Mouse (Mus musculus): ENCODE measurements around the gene Nell1. TPM values are rescaled to one million over a fixed set of nuclear protein-coding genes. Genes with fewer than 3 reads are reported as not detected.

Nell1 gene
- total RNA-seq, 2 experiments from 2014 or later: not detected

DNA sequence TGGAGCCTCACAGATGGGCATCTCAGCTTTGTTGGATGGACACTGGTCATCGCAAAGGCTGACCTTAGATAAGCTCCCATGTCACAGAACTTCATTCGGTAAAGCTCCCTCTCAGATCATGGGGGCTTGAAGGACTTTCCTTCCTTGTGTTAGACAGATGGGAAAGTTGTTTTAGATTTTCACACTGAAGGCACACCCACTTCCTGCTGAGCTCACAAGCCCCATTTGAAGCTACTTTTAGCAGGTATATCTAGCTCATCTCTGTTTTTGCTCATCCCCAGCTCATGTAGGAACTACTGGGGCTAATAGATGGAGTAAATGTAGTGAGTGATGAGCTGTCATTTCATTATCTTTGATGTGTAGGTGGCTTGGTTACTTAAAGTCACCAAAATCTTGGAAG is 252.0 kb downstream of the Nell1 start:
- no peak for DNase-seq (ENCODE audit: low spot score)
- intact Hi-C loops (cut with DNase I): no loop called here

DNA sequence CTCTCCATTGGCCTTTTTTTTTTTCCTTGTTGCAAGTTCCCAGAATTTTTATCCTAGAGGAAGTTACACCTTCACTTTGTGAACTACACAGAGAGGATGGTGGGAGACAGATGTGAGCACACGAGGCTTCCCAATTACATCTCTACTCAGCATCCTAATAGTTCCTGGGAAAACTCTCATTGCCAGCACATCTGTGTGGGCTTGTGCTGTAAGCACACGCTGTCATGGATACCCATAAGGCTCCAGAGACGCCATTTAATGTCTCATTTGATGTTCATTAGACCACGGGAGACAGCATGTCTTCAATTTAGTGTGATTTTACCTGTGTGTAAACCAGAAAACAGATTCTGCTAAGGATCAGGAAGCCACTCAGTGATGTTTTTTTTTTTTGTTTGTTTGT is 253.6 kb downstream of the Nell1 start:
- no peak for DNase-seq (ENCODE audit: low spot score)
- intact Hi-C loops (cut with DNase I): no loop called here

DNA sequence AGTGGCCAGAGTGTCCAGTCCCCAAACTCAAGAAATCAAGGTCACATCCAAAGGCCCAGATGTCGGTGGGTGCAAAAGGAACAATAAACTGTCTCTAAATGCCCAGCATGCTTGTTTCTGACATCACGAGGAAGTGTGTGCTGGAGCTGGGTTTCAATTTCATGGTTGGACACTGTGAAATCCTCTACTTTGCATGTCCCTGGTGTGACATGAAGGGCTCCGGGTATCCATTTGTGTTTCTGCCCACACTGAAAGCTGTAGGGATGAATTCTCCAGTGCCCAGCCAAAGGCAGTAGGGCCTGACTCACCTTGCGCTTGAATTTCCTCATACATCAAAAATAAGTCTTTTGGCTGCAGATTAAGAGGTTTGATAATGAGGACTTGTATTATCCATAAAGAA is 266.5 kb downstream of the Nell1 start:
- intact Hi-C loops (cut with DNase I): no loop called here
- no peak for DNase-seq (ENCODE audit: low spot score)

DNA sequence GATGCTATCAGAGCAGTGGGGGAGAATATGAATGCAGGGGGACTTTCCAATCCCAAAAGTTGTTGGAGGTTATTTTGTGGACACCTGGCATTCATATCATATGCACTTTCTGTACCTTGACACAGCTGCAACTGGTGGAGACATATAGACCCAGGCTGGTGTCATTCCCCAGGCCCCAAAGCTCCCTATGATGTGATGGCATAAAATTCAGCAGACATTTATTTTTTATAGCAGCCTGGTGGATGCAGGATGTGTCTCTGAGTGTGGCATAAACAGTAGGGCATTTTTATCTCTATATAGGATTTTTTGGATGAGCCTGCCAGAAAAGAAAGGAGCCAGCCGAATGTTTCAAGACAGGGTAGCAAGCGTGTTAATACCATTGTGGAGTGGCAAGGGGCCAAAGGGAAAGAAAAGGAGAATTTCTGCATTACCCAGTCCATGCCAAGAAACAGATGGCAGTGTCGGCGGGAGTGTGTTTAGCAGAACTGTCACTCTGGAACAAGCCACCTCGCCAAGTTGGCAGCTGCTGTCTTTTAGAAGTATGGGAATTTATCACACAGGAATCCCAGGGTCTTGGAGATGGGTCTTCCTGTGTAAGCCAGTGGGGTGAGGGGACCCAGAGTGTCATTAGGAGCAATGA is 267.1 kb downstream of the Nell1 start:
- intact Hi-C loops (cut with DNase I): no loop called here
- DNase-seq (ENCODE audit: low spot score): no peak

DNA sequence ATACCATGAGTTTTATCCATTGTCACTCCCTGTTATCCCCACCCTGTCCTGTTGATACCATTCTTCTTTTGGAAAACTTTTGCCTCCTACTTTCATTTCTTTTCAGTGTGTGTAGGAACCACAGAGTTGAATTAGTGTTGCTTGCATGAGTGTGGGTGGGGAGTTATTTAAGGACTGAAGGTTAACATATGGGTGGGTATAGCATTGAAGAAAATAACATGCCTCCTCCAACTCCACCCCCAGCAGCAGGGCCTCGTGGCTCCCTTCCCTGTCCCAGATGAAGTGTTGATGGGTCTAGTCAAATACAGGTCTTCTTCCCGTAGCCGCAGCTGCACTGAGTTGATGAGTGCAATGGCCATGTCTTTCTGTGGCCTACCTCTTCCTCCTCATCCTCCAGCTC is 278.5 kb downstream of the Nell1 start:
- no peak for DNase-seq (ENCODE audit: low spot score)
- intact Hi-C loops (cut with DNase I): no loop called here

DNA sequence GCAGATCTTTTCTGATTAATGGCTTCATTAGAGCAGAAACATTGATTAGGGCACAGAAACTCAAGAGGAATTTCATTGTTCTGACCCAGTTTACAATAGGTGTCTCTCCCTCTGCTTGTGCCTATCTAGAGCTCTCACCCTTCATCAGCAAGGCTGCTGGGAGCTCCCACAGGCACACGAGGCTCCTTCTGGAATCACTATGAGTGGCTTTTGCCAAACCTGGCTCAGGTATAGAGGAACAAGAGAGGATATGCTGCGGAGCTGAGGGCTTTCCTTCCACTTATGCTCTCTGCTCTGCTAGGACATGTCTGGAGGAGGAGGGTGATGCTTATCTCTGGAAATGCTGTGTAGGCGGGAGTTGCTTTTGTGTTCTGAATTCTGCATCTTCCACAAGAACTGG is 285.4 kb downstream of the Nell1 start:
- no peak for DNase-seq (ENCODE audit: low spot score)
- intact Hi-C loops (cut with DNase I): no loop called here

DNA sequence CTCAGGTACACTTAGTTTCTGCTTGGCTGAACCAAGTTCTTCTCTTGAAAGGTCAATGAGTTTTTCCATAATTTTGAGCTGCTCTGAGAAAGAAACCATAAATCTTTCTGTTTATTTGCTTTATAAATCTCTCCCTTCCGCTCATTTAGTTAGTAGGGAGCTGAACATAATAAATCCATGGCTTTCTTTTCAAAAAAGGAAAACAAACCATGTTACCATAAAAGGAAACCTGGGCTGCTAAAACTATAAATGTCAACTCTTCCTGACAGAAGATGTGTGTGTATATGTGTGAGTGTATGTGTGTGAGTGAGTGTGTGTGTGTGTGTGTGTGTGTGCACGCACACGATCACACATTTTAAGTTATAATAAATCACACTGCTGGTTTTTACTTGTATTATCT is 320.8 kb downstream of the Nell1 start:
- intact Hi-C loops (cut with DNase I): no loop called here
- DNase-seq (ENCODE audit: low spot score): no peak

DNA sequence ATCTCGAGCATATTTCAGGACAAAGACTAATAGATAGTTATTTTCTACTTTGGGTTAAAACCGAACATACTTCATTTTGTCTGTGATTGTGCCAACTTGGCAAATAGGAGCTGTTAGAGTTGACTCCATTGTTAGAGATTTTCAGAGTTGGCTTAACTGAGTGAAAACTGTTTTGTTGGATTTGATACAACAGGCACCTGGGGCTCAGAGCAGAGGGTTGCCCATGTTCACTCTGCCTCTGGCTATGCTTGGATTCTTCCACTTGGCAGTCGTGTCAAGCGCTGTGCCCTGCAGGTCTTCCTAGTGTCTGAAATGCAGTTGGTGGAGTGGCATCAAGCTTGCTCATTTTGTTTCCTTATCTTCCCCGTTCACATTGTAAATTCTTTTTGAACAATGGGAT is 363.6 kb downstream of the Nell1 start:
- no peak for DNase-seq (ENCODE audit: low spot score)
- intact Hi-C loops (cut with DNase I): no loop called here

DNA sequence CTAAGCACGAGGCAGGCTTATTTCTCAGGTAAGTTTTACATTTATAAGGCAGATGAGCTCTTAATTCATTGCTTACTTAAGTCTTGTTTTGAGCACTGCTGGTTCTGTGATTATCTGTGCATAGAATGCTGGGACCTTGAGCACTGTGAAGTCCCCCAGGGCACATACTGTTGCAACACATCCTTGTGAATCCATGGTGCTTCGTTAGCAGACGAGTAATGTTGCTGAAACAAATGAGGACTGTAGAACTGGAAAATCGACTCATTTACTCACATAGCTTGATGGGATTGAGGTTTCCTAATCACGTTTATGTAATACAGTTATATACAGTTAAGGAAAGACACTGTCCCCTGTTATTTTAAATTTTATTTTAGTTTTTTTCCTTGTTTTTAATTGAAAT is 364.1 kb downstream of the Nell1 start:
- no peak for DNase-seq (ENCODE audit: low spot score)
- intact Hi-C loops (cut with DNase I): no loop called here

DNA sequence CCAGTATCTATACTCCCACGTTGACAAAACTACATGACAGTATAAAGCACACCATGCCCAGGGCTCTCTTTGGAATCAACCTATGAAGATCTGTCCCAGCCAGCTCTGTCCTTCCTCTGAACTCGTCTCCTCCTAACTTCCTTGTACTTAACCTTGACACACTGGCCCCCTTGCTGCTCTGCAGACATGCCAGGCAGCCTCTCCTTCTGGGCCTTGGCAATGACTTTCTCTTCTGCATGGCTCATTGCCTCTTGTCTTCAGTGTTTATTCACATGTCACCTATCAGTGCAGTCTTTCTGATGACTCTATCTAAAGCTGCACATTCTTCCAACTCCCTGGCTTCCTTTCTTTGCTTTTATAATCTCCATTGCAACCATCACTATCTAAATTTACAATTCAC is 376.9 kb downstream of the Nell1 start:
- DNase-seq (ENCODE audit: low spot score): no peak
- intact Hi-C loops (cut with DNase I): no loop called here

DNA sequence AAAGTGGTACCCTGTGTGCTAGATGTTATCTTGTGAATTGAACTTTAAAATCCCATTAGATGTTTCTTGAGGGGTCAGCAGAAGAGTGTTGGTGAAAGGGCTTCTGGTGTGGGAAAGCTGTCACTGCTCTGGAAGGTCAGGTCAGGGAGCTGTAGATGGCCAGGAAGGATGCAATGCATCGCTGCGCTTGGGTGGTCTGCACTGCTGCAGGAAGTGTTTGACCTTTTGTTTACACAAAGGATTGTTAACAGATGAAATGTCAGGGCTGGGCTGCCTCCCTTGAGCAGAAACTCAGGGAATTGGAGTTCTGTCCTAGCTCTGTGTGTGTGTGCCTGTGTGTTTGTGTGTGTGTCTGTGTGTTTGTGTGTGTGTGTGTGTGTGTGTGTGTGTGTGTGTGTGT is 382.5 kb downstream of the Nell1 start:
- intact Hi-C loops (cut with DNase I): no loop called here
- no peak for DNase-seq (ENCODE audit: low spot score)

DNA sequence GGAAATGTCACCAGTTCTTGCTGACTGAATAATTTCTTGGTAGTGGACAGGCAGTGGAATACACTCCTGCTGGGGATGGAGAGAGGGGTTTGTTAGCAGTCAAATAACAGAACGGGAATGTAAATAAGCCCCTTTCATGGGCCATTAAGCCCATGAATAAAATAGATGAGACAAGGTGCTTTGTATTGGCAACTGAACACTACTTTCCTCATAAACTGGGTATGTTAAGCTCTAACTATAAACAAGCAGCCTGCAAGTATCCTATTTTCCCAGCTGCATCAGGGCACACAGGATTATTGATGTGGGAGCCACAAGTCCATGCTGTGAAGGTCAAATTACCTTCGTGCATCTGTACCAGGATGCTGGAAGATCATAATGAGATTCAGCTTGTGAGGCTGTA is 387.4 kb downstream of the Nell1 start:
- DNase-seq (ENCODE audit: low spot score): no peak
- intact Hi-C loops (cut with DNase I): no loop called here

DNA sequence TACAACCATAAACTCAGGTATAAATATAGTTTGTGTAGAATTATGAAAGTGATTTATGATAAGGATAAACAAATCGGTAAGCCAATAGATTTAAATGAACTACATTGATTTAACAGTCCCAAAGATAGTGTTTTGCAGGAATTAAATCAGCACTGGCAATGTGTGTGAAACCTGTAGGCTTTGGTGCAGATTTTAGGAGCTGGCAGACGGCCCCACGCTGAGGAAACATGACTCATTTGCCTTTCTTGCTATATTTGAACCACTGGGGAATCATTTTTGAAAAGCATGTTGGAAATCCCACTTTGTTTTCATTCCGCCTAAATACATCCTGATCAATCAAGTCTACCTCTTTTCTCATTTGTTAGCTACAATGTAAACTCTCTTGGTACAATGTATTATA is 400.2 kb downstream of the Nell1 start:
- intact Hi-C loops (cut with DNase I): no loop called here
- no peak for DNase-seq (ENCODE audit: low spot score)

DNA sequence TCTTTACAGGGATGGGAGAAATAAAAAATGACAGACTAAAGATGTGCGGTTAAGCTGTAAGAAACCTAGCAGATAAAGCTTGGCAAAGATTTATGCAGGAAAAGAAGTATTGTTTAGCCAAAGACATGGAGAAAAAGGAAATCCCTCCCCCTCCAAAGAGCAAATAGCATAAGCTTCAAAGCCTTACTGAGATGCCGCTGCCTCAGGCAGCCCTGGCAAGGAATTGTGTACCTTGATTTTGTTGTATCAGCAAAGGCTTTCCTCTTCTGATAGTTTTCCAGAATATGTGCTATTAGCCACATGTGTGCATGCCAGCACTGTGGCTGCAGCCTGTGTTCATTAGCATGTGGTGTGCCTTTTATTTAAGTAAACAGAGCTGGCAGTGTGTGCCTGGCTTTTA is 435.8 kb downstream of the Nell1 start:
- intact Hi-C loops (cut with DNase I): no loop called here
- no peak for DNase-seq (ENCODE audit: low spot score)

DNA sequence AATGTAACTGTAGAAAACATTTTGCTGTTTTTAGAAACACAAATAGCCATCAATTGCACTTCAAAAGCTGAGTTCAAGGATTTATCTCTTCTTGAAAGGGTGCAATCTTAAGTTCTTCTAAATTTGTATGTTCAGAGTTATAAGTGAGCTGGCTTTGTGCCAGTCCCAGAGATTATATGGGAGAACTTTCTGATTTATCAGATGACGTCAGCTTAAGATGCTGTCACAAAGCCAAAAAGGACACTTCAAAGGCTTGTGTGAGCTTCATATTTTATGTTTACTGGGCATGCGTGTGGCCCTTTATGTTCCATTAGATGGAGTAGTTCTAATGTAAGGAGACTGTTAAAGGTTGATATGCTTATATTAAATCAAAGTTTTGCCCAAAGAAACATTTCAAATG is 445.3 kb downstream of the Nell1 start:
- no peak for DNase-seq (ENCODE audit: low spot score)
- intact Hi-C loops (cut with DNase I): no loop called here

DNA sequence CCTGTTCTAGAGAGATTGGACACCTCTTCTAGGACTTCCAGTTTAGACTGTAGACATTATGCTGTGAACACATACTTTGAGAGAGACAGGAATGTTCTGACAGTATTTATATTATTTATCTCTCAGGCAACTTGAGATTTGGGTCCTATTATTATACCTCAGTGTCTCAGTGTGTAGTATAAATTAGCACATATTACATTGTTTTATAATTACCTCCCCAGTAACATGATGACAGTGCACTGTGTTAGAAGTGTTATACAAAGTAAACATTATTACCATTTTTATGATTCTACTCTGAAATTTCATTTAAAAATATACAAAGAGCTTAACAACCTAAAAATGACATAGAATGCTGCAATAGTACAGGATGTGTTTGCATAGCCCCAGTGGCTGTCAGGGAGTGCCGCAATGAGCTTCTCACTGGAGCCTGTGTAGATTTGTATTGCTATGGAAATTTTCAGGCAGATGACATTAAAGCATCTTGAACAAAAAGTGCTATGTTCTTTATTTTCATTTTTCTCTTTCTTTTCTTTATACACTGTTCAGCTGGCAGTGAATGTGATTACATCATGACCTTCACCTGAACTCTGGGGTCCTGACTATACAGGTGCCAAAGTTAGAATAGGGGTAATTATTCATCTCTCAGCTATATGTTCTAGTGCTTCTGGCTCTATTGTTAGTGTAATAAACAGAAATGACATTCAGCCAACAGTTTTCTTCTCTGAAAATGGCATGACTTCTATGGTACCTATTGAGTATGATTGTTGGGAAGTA is 447.9 kb downstream of the Nell1 start:
- DNase-seq (ENCODE audit: low spot score): no peak
- intact Hi-C loops (cut with DNase I): no loop called here

DNA sequence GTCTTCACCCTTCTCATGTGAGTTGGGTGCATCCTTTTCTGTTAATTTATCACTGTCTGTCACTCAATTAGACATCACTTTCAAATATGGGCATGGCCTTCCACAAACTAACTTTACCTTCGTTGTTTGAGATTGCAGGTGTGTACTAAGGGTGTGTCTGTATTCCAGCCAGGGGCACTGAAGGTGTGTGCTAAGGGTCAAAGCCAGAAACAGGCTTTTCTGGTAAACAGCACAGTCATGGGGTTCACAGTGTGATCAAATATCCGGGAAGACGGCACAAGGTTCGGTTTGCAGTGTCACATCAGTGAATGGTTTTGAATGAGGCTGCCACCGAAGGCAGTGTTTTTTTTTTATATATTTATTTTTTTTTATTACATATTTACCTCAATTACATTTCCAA is 455.1 kb downstream of the Nell1 start:
- intact Hi-C loops (cut with DNase I): no loop called here
- no peak for DNase-seq (ENCODE audit: low spot score)

DNA sequence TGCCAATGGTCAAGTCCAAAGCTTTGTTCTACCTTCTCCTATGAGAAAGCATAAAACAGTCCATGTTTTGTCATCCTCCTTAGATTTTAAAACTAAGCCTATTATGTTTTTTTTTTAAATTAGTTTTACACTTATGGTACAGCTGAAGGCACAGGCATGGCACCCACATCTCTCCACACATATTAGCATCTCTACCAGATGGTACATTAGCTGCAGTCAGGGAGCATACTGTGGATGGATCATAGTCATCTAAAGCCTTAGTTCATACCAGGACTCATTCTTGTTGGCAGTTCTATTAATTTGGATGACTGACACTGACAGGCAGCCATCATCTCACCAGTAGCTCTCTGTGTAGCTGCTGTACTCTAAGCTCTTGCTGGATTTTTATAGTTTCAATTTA is 466.6 kb downstream of the Nell1 start:
- DNase-seq (ENCODE audit: low spot score): no peak
- intact Hi-C loops (cut with DNase I): no loop called here

DNA sequence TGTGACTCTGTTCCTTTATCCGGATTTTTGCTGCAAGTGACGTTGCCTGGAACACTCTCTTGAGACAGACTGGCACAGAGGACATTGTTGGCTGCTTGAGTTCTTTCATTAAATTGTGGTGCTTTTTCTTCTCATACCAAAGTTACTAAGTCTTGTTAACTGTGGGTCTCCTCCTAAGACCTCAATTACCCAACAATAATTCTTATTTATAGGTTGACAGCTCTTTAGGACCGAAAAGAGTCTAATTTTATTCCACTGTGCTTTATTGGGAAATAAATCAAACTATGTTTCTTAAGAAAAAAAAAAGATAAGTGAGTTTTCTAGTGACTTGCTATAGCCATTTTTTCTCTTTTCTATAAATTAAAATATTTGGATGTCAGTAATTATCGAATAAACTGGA is 472.7 kb downstream of the Nell1 start:
- intact Hi-C loops (cut with DNase I): no loop called here

DNA sequence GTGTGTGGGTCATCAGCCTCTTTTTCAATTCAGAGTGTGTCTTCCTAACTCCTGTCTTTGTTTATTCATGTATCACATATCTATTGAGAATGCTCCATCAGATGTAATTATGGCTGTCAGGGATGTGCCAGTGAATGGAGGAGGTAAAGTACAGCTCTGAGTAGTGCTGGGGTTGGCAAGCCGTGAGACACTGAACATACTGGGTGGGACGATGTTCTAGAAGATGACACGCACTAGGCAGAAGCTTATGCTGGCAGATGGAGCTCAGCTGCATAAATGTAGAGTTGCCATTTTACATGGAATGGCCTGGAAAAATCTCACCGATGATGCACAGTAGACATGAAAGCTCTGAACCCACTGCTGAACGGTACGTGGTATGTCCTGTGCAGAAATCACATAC is 493.1 kb downstream of the Nell1 start:
- DNase-seq (ENCODE audit: low spot score): no peak
- intact Hi-C loops (cut with DNase I): no loop called here

More for the DNA sequence above, 472.7 kb downstream of the Nell1 start:
- DNase-seq (ENCODE audit: low spot score): no peak

DNA sequence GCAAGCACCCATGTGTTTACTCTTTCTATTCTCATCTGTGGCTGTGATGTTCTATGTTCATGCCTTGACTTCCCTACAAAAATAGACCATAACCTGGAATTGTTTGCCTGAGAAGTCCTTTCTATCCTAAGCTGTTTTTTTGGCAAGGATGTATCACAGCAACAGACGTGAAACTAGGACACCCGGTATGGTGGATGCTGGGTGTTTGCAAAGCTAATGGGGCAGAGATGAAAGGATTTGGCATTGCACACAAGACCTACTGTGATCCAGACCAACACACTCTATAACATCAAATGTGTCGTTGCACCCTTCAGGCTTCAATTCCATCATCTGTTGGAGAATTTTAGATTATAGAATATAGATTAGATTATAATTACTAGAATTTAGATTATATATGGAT is 495.9 kb downstream of the Nell1 start:
- DNase-seq (ENCODE audit: low spot score): no peak
- intact Hi-C loops (cut with DNase I): no loop called here

DNA sequence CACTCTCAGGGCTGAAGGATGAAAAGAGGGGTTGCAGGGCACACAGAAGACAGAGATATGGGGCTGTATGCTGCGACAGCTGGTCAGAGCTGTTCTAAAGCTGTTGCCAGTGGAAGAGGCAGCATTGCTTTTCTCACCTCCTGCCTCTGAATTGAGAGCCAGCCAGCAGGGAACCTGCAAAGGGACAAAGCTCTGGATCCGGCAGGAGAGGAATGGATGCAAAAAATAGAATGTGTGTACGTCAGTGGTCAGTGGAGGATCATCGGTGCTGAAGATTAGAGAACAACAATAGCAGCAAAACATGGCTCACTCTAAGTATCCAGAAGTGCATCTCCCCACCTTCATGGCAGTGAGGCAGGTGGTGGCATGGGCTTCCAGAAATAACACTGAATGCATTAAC is 507.3 kb downstream of the Nell1 start:
- intact Hi-C loops (cut with DNase I): no loop called here
- DNase-seq (ENCODE audit: low spot score): no peak

Measured in heart, postnatal 25 days (tissue).